Mouse (Mus musculus): Measurements from ENCODE around the gene Ndufs2. TPM values are rescaled to one million over a fixed set of nuclear protein-coding genes. Genes with fewer than 3 reads are reported as not detected.
A peak's percentile ranks its signal among the peaks of the same experiment; 100 is the strongest.

The Ndufs2 gene
- total and polyA plus RNA-seq, 3 experiments, result 101 to 300 (median 219) TPM

GRCm38 (mm10) chr1:171234538-171234937 lies 16.6 kb downstream of the Ndufs2 start:
- Histone ChIP-seq H3K4me1 (ENCODE audit: insufficient read depth, low read depth, low read length) (peaks cover 20% of the 10 kb centered on the region), H3K4me3 (ENCODE audit: low read depth, low read length) (no peak overlapping the region), H3K36me3 (replicated peaks) (peaks cover 64% of the 10 kb centered on the region), H3K27me3 (ENCODE audit: insufficient read depth, low read length) (no peaks in the 10 kb centered on the region), H3K9me3 (replicated peaks) (no peaks in the 10 kb centered on the region)
- no peak for ATAC-seq (ENCODE audit: extremely low read depth, insufficient number of reproducible peaks, low FRiP score, poor library complexity, severe bottlenecking)
- DNase-seq (ENCODE audit: low spot score), result no peak
- TF ChIP-seq GATA2 (IDR thresholded peaks at IDR 0.05; ENCODE audit: borderline replicate concordance, low read depth, low read length), result no peak
- TF ChIP-seq CTCF (IDR thresholded peaks at IDR 0.05; ENCODE audit: low read depth, low read length), result no peak
- no peak for TF ChIP-seq POLR2AphosphoS5 (IDR thresholded peaks at IDR 0.05; ENCODE audit: insufficient replicate concordance, low read depth, low read length)

- ATAC-seq (ENCODE audit: extremely low read depth, insufficient number of reproducible peaks, low FRiP score, poor library complexity, severe bottlenecking) (no peak), DNase-seq (ENCODE audit: low spot score) (no peak)
- Histone ChIP-seq H3K27me3 (ENCODE audit: insufficient read depth, low read length) (peaks cover 3% of the 10 kb centered on the region; the same call in 1 of the 2 replicates), H3K9me3 (replicated peaks) (no peaks in the 10 kb centered on the region), H3K36me3 (replicated peaks) (peaks cover 62% of the 10 kb centered on the region), H3K4me1 (ENCODE audit: insufficient read depth, low read depth, low read length) (peaks cover 20% of the 10 kb centered on the region), H3K4me3 (ENCODE audit: low read depth, low read length) (no peak within 1 kb of the TSS; the same call in 1 of the 2 replicates)
- TF ChIP-seq POLR2AphosphoS5 (IDR thresholded peaks at IDR 0.05; ENCODE audit: insufficient replicate concordance, low read depth, low read length), result no peak
- no peak for TF ChIP-seq GATA2 (IDR thresholded peaks at IDR 0.05; ENCODE audit: borderline replicate concordance, low read depth, low read length)
- no peak for TF ChIP-seq TAL1 (conservative IDR thresholded peaks at IDR 0.05; ENCODE audit: low read depth, low read length)
- TF ChIP-seq CTCF (IDR thresholded peaks at IDR 0.05; ENCODE audit: low read depth, low read length), result no peak
- TF ChIP-seq GATA1 (IDR thresholded peaks at IDR 0.05; ENCODE audit: borderline replicate concordance, low read length), result no peak
Observed at GRCm38 (mm10) chr1:171234126-171234525, 17.1 kb downstream of the Ndufs2 start, which contains the start of gene Fcer1g. Gene Fcer1g, minus strand, starts transcription at chr1:171234365.

DNA sequence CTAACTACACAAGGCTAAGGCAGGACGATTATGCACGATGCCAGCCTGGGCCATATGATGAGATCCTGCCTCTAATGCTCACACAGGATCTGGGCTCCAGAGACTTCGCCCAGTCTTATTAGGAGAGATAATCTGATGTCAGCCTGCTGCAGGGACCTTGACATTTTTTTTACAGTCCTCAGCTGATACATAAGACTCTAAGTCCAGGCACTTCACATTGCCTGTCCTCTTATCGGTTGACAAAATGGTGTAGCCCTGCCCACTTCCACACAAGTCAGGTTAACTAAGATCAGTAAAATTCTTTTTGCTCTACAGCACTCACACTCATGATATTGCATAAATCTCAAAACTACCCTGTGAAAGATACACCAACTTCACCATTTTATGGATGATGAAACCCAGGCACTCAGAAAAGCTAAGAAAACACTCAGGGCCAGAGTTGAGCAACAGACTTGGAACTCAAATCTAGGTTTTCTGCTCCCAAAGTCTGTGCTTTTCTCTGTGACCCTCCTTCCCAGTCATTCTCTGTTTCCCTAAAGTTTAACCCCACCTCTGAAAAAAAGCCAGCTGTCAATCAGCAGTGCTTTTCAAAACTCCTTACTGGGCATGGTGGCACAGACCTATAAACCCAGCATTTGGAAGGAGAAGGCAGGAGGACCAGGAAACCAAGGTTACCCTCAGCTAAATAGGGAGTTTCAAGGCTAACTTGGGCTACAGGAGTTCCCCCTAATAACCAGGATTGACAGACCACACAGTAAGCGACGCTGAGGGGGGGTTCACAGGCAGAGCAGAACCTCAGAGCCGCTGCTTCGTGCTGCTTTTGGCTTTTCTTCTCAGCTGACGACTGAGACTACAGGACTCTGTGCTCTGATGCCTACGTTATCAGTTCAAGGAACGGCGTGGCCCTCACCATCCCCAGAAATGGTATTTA lies 18.1 kb downstream of the Ndufs2 start:
- DNase-seq (ENCODE audit: low spot score), result no peak
- peaks cover 20% of the 10 kb centered on the region for H3K4me1 ChIP-seq (ENCODE audit: insufficient read depth, low read depth, low read length)
- TF ChIP-seq GATA1 (IDR thresholded peaks at IDR 0.05; ENCODE audit: borderline replicate concordance, low read length) (no peak), CTCF (IDR thresholded peaks at IDR 0.05; ENCODE audit: low read depth, low read length) (no peak)

DNA sequence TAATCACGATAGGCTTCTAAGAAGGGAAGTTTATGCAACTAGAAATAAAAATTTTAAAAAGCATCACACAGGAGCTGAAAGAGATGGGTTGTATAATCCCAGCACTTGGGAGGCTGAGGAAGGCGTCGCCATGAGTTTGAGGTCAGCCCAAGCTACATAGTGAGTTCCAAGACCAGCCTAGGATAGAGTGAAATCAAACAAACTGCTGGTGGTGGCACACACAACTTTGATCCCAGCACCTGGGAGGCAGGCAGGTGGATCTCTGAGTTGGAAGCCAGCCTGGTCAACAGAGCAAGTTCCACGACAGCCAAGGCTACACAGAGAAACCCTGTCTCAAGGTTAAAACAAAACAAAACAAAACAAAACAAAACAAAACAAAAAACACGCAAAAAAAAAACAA lies 18.8 kb downstream of the Ndufs2 start:
- ATAC-seq (ENCODE audit: extremely low read depth, insufficient number of reproducible peaks, low FRiP score, poor library complexity, severe bottlenecking) (no peak), DNase-seq (ENCODE audit: low spot score) (no peak)
- no peak overlapping the region for H3K4me3 ChIP-seq (ENCODE audit: low read depth, low read length)
- H3K9me3 ChIP-seq (replicated peaks), result no peaks in the 10 kb centered on the region
- H3K4me1 ChIP-seq (ENCODE audit: insufficient read depth, low read depth, low read length), result peaks cover 20% of the 10 kb centered on the region
- H3K36me3 ChIP-seq (replicated peaks), result peaks cover 44% of the 10 kb centered on the region
- peaks cover 3% of the 10 kb centered on the region; the same call in 1 of the 2 replicates for H3K27me3 ChIP-seq (ENCODE audit: insufficient read depth, low read length)
- TF ChIP-seq TAL1 (conservative IDR thresholded peaks at IDR 0.05; ENCODE audit: low read depth, low read length), result no peak
- TF ChIP-seq POLR2AphosphoS5 (IDR thresholded peaks at IDR 0.05; ENCODE audit: insufficient replicate concordance, low read depth, low read length), result no peak
- no peak for TF ChIP-seq CTCF (IDR thresholded peaks at IDR 0.05; ENCODE audit: low read depth, low read length)
- TF ChIP-seq GATA2 (IDR thresholded peaks at IDR 0.05; ENCODE audit: borderline replicate concordance, low read depth, low read length), result no peak
- no peak for TF ChIP-seq GATA1 (IDR thresholded peaks at IDR 0.05; ENCODE audit: borderline replicate concordance, low read length)

More for the DNA sequence above, 18.1 kb downstream of the Ndufs2 start:
- ATAC-seq (ENCODE audit: extremely low read depth, insufficient number of reproducible peaks, low FRiP score, poor library complexity, severe bottlenecking), result no peak
- H3K36me3 ChIP-seq (replicated peaks), result peaks cover 51% of the 10 kb centered on the region
- peaks cover 3% of the 10 kb centered on the region; the same call in 1 of the 2 replicates for H3K27me3 ChIP-seq (ENCODE audit: insufficient read depth, low read length)
- no peak overlapping the region for H3K4me3 ChIP-seq (ENCODE audit: low read depth, low read length)
- H3K9me3 ChIP-seq (replicated peaks), result no peaks in the 10 kb centered on the region

DNA sequence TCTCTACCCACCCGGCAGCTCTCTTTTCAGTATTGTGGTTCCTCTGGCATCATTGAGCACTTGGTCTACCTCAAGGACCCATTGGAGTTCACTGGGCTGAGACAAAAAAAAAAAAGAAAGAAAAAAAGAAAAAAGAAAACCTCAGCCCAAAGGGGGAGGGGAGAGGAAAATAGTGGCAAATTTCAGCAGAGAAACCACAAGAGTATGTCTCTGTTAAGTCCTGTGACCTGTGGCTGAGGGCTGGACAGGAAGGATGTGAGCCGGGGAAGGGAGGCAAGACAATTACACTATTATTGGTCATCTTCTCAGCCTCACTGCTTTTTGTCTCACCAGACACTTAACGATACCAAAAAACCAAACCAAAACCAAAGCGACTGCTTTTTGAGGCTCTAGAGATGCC lies 19.3 kb downstream of the Ndufs2 start:
- Histone ChIP-seq H3K27me3 (ENCODE audit: insufficient read depth, low read length) (peaks cover 3% of the 10 kb centered on the region; the same call in 1 of the 2 replicates), H3K36me3 (replicated peaks) (peaks cover 39% of the 10 kb centered on the region), H3K9me3 (replicated peaks) (no peaks in the 10 kb centered on the region), H3K4me3 (ENCODE audit: low read depth, low read length) (no peak overlapping the region), H3K4me1 (ENCODE audit: insufficient read depth, low read depth, low read length) (peaks cover 20% of the 10 kb centered on the region)
- ATAC-seq (ENCODE audit: extremely low read depth, insufficient number of reproducible peaks, low FRiP score, poor library complexity, severe bottlenecking) (peak; percentile 19; the same call in 1 of the 2 replicates), DNase-seq (ENCODE audit: low spot score) (no peak)
- no peak for TF ChIP-seq CTCF (IDR thresholded peaks at IDR 0.05; ENCODE audit: low read depth, low read length)
- TF ChIP-seq GATA1 (IDR thresholded peaks at IDR 0.05; ENCODE audit: borderline replicate concordance, low read length), result no peak
- no peak for TF ChIP-seq TAL1 (conservative IDR thresholded peaks at IDR 0.05; ENCODE audit: low read depth, low read length)
- TF ChIP-seq GATA2 (IDR thresholded peaks at IDR 0.05; ENCODE audit: borderline replicate concordance, low read depth, low read length), result no peak
- no peak for TF ChIP-seq POLR2AphosphoS5 (IDR thresholded peaks at IDR 0.05; ENCODE audit: insufficient replicate concordance, low read depth, low read length)

- H3K36me3 ChIP-seq (replicated peaks), result peaks cover 24% of the 10 kb centered on the region
- no peaks in the 10 kb centered on the region for H3K9me3 ChIP-seq (replicated peaks)
- ATAC-seq (ENCODE audit: extremely low read depth, insufficient number of reproducible peaks, low FRiP score, poor library complexity, severe bottlenecking), result no peak
- no peak overlapping the region for H3K4me3 ChIP-seq (ENCODE audit: low read depth, low read length)
- TF ChIP-seq GATA2 (IDR thresholded peaks at IDR 0.05; ENCODE audit: borderline replicate concordance, low read depth, low read length) (no peak), TAL1 (conservative IDR thresholded peaks at IDR 0.05; ENCODE audit: low read depth, low read length) (no peak), CTCF (IDR thresholded peaks at IDR 0.05; ENCODE audit: low read depth, low read length) (no peak), POLR2AphosphoS5 (IDR thresholded peaks at IDR 0.05; ENCODE audit: insufficient replicate concordance, low read depth, low read length) (no peak), GATA1 (IDR thresholded peaks at IDR 0.05; ENCODE audit: borderline replicate concordance, low read length) (no peak)
- DNase-seq (ENCODE audit: low spot score), result no peak
- H3K27me3 ChIP-seq (ENCODE audit: insufficient read depth, low read length), result peaks cover 6% of the 10 kb centered on the region
- peaks cover 20% of the 10 kb centered on the region for H3K4me1 ChIP-seq (ENCODE audit: insufficient read depth, low read depth, low read length)
Observed at GRCm38 (mm10) chr1:171230215-171230614, 21.0 kb downstream of the Ndufs2 start.

Measured in G1E (cell line).